Mouse (Mus musculus): ENCODE measurements at regions not wholly inside any gene's neighbourhood (a gene's known extent, or its start where the extent isn't known, plus 50 kb on each side); places are given as distances from the start of the nearest gene placed in this dataset.

DNA sequence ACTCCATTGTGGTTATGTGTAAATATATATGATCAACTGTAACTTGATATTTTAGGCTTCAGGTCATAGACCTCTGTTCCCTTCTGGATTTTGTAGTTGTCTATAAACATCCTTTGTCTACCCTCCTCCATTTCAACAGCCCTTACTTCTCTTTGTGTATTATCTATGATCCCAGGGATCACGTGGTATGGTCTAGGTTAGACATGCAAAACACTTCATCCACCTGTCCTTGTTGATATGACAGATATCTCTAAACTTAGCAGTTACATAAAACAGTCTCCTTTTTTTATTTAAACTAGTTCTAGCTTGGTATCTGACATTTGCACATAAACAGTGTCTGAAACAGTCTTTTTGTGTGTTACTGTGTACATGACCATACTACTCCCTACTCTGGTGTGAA lies 107.6 kb upstream of the Klf7 start:
- no peak for TF ChIP-seq EP300 (IDR thresholded peaks at IDR 0.05; ENCODE audit: low read depth)
- no peak for TF ChIP-seq CTCF (IDR thresholded peaks at IDR 0.05; ENCODE audit: low read depth)
